Mouse (Mus musculus): ENCODE data around the gene Trpv4. TPM values are rescaled to one million over a fixed set of nuclear protein-coding genes. Genes with fewer than 3 reads are reported as not detected.

Trpv4 gene
- 2.0 and 2.2 TPM in 2 replicates for polyA plus RNA-seq (2015; fragmentation: Nextera tagmentation; extraction: Ambion mirVana)

- Histone ChIP-seq H3K27me3 (peaks cover 41% of the 10 kb centered on the region), H3K27ac (no peak within 1 kb of the TSS)
- WGBS, result 0% methylated on average over 32 of the region's 47 CpGs
Observed at GRCm38 (mm10) chr5:114658255-114658654, at the start of gene Trpv4. Gene Trpv4, minus strand, starts transcription at chr5:114658421.

GRCm38 (mm10) chr5:114707265-114708068, 49.2 kb upstream of the Trpv4 start, which contains the start of gene Tchp:
Gene Tchp, plus strand, starts transcription at chr5:114707760.
- Histone ChIP-seq H3K9ac (peak within 1 kb of the TSS; percentile 64), H3K27ac (no peak within 1 kb of the TSS), H3K9me3 (no peaks in the 10 kb centered on the region), H3K36me3 (peaks cover 23% of the 10 kb centered on the region), H3K4me1 (peaks cover 12% of the 10 kb centered on the region), H3K4me3 (peak within 1 kb of the TSS; percentile 79), H3K27me3 (no peaks in the 10 kb centered on the region), H3K4me2 (peak within 1 kb of the TSS; percentile 77)
- ATAC-seq (ENCODE audit: borderline replicate concordance, extremely low read depth, low FRiP score, low TSS enrichment), result peak; percentile 66; the same call in 1 of the 2 replicates
- WGBS, result 4% methylated on average over 49 of the region's 49 CpGs

More at GRCm38 (mm10) chr5:114658255-114658654, at the start of gene Trpv4:
- H3K4me3 ChIP-seq, result peak within 1 kb of the TSS; percentile 54
- H3K36me3 ChIP-seq, result no peaks in the 10 kb centered on the region
- peak within 1 kb of the TSS; percentile 95 for H3K4me2 ChIP-seq
- H3K9ac ChIP-seq, result peak within 1 kb of the TSS; percentile 53
- no peaks in the 10 kb centered on the region for H3K9me3 ChIP-seq
- H3K4me1 ChIP-seq, result peaks cover 12% of the 10 kb centered on the region
- peak; percentile 60 for ATAC-seq (ENCODE audit: borderline replicate concordance, extremely low read depth, low FRiP score, low TSS enrichment)

- 55% methylated on average over 14 of the region's 14 CpGs for WGBS
- Histone ChIP-seq H3K27me3 (no peaks in the 10 kb centered on the region), H3K36me3 (no peaks in the 10 kb centered on the region), H3K4me2 (no peak overlapping the region), H3K4me1 (peaks cover 3% of the 10 kb centered on the region; the same call in 1 of the 2 replicates), H3K9ac (0 out of 2 replicates have a peak overlapping the region, but pooled peaks have one; percentile 22), H3K4me3 (no peak overlapping the region), H3K27ac (no peak overlapping the region), H3K9me3 (no peaks in the 10 kb centered on the region)
- ATAC-seq (ENCODE audit: borderline replicate concordance, extremely low read depth, low FRiP score, low TSS enrichment), result peak; percentile 43; the same call in 1 of the 2 replicates
Observed at GRCm38 (mm10) chr5:114702403-114703392, 44.5 kb upstream of the Trpv4 start.

- WGBS, result 44% methylated on average over 7 of the region's 7 CpGs
- H3K4me1 ChIP-seq, result no peaks in the 10 kb centered on the region; the same call in 1 of the 2 replicates
- H3K36me3 ChIP-seq, result no peaks in the 10 kb centered on the region
- H3K9ac ChIP-seq, result no peak overlapping the region
- H3K9me3 ChIP-seq, result no peaks in the 10 kb centered on the region
- H3K4me3 ChIP-seq, result no peak overlapping the region
- no peaks in the 10 kb centered on the region; the same call in 1 of the 2 replicates for H3K27me3 ChIP-seq
- ATAC-seq (ENCODE audit: borderline replicate concordance, extremely low read depth, low FRiP score, low TSS enrichment), result no peak
- no peak overlapping the region for H3K4me2 ChIP-seq
- H3K27ac ChIP-seq, result no peak overlapping the region
Observed at GRCm38 (mm10) chr5:114699015-114699414, 40.8 kb upstream of the Trpv4 start.

GRCm38 (mm10) chr5:114698044-114698746, 40.0 kb upstream of the Trpv4 start:
- H3K27ac ChIP-seq, result no peak overlapping the region
- H3K4me3 ChIP-seq, result no peak overlapping the region
- H3K4me1 ChIP-seq, result no peaks in the 10 kb centered on the region; the same call in 1 of the 2 replicates
- H3K36me3 ChIP-seq, result no peaks in the 10 kb centered on the region
- WGBS, result 85% methylated on average over 19 of the region's 19 CpGs
- no peak for ATAC-seq (ENCODE audit: borderline replicate concordance, extremely low read depth, low FRiP score, low TSS enrichment)
- H3K27me3 ChIP-seq, result no peaks in the 10 kb centered on the region; the same call in 1 of the 2 replicates
- H3K4me2 ChIP-seq, result no peak overlapping the region
- H3K9me3 ChIP-seq, result no peaks in the 10 kb centered on the region
- H3K9ac ChIP-seq, result no peak overlapping the region

- no peak for ATAC-seq (ENCODE audit: borderline replicate concordance, extremely low read depth, low FRiP score, low TSS enrichment)
- Histone ChIP-seq H3K4me1 (no peaks in the 10 kb centered on the region), H3K27me3 (no peaks in the 10 kb centered on the region; the same call in 1 of the 2 replicates), H3K4me2 (no peak overlapping the region), H3K36me3 (no peaks in the 10 kb centered on the region), H3K4me3 (no peak overlapping the region), H3K27ac (no peak overlapping the region), H3K9ac (no peak overlapping the region), H3K9me3 (no peaks in the 10 kb centered on the region)
- 74% methylated on average over 17 of the region's 17 CpGs for WGBS
Observed at GRCm38 (mm10) chr5:114696939-114697338, 38.7 kb upstream of the Trpv4 start.

- H3K36me3 ChIP-seq, result no peaks in the 10 kb centered on the region
- peaks cover 5% of the 10 kb centered on the region for H3K4me1 ChIP-seq
- H3K4me3 ChIP-seq, result no peak overlapping the region
- no peak overlapping the region for H3K4me2 ChIP-seq
- no peaks in the 10 kb centered on the region for H3K9me3 ChIP-seq
- no peaks in the 10 kb centered on the region; the same call in 1 of the 2 replicates for H3K27me3 ChIP-seq
- no peak overlapping the region for H3K27ac ChIP-seq
- no peak overlapping the region for H3K9ac ChIP-seq
- ATAC-seq (ENCODE audit: borderline replicate concordance, extremely low read depth, low FRiP score, low TSS enrichment), result no peak
- WGBS, result 60% methylated on average over 5 of the region's 5 CpGs
Observed at GRCm38 (mm10) chr5:114695775-114696174, 37.6 kb upstream of the Trpv4 start.

GRCm38 (mm10) chr5:114690633-114691567, 32.7 kb upstream of the Trpv4 start, which contains the start of gene Gltp:
Gene Gltp, minus strand, starts transcription at chr5:114690984.
- Histone ChIP-seq H3K27ac (peak within 1 kb of the TSS; percentile 67), H3K9me3 (no peaks in the 10 kb centered on the region), H3K4me2 (peak within 1 kb of the TSS; percentile 86), H3K4me3 (peak within 1 kb of the TSS; percentile 75), H3K36me3 (no peaks in the 10 kb centered on the region), H3K4me1 (peaks cover 33% of the 10 kb centered on the region), H3K27me3 (no peaks in the 10 kb centered on the region; the same call in 1 of the 2 replicates), H3K9ac (peak within 1 kb of the TSS; percentile 83)
- ATAC-seq (ENCODE audit: borderline replicate concordance, extremely low read depth, low FRiP score, low TSS enrichment), result peak; percentile 95
- WGBS, result 3% methylated on average over 71 of the region's 75 CpGs

- H3K9ac ChIP-seq, result peak overlapping the region; percentile 83
- no peaks in the 10 kb centered on the region for H3K9me3 ChIP-seq
- peak overlapping the region; percentile 67 for H3K27ac ChIP-seq
- no peaks in the 10 kb centered on the region for H3K36me3 ChIP-seq
- 16% methylated on average over 16 of the region's 16 CpGs for WGBS
- peak overlapping the region; percentile 75 for H3K4me3 ChIP-seq
- peak overlapping the region; percentile 86 for H3K4me2 ChIP-seq
- H3K27me3 ChIP-seq, result no peaks in the 10 kb centered on the region; the same call in 1 of the 2 replicates
- no peak for ATAC-seq (ENCODE audit: borderline replicate concordance, extremely low read depth, low FRiP score, low TSS enrichment)
- H3K4me1 ChIP-seq, result peaks cover 33% of the 10 kb centered on the region
Observed at GRCm38 (mm10) chr5:114689700-114690366, 31.6 kb upstream of the Trpv4 start.

GRCm38 (mm10) chr5:114688703-114689102, 30.5 kb upstream of the Trpv4 start:
- Histone ChIP-seq H3K4me3 (no peak overlapping the region), H3K9me3 (no peaks in the 10 kb centered on the region), H3K4me1 (peaks cover 33% of the 10 kb centered on the region), H3K27me3 (no peaks in the 10 kb centered on the region; the same call in 1 of the 2 replicates), H3K27ac (no peak overlapping the region), H3K9ac (no peak overlapping the region), H3K4me2 (no peak overlapping the region), H3K36me3 (no peaks in the 10 kb centered on the region)
- ATAC-seq (ENCODE audit: borderline replicate concordance, extremely low read depth, low FRiP score, low TSS enrichment), result no peak
- WGBS, result 73% methylated on average over 13 of the region's 13 CpGs
